Mouse (Mus musculus): ENCODE results near the gene Ugt1a10.

Ugt1a10 gene

GRCm38 (mm10) chr1:88230981-88231802 is 176.0 kb downstream of the Ugt1a10 start:
- in situ Hi-C loops (cut with MboI, MseI) = no loop called here

DNA sequence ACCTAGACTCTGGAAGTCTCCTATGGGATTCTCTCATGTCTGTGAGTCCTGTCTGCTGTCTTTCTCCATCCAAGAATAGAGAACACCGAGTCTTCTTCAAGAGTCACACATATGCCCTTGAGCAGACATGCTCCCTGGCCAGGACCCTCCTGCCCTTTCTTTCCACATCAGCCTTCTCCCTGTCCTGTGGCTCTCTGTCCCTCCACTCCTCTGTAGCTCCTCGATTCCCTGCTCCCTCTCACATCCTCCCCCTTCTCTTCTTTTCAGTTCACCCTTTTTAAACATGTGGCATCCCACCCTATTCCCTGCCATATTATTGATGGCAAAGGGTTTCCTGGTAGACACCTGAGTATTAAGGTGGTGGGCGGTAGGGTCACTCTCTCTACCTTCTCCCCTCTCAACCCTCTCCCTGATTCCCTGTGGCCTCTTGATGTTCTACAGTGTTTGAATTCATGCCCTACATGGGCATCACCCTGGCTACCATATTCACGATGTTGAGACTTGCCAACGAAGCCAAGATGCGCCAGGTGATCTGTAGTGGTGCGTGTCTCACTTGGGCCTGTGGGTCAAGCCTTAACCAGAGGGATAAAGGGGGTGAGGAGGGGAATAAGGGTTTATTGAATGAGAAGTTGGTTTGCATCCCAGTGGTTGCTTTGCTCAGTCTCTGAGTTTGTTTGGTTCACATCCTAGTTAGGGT is 176.8 kb downstream of the Ugt1a10 start:
- in situ Hi-C loops (cut with MboI, MseI) = no loop called here

DNA sequence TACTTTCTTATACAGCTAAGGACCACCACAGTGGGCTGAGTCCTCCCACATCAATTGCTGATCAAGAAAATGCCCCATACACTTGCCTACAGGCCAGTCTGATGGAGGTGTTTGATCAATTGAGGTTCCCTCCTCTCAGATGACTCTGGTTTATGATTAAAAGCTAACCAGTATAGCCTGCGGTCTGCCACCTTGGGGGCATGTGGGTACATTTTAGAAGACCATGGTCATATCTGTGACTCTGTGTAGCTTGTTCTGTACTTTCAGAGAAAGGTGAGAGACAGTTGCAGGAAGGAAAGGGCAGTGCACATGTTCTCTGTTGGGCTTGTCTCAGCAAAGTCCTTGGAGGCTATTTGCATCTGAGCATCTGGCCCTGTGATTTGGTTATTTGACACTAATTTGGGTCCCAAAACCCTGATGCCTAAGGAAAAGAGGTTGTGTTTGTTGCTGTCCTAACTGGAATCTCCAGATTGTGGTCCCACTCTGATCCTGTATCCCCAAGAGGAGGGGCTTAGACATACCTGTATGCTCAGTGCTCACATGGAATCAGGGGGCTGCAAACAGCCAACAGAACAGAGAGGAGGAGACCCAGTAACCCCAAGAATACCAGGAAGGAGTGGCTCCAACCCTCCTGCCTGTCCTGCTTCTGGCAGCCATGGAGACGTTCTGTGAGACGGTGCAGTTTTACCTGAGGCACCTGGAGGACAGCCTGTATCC is 177.6 kb downstream of the Ugt1a10 start:
- in situ Hi-C loops (cut with MboI, MseI) = no loop called here

- in situ Hi-C loops (cut with MboI, MseI) = no loop called here
These were observed 178.4 kb downstream of the Ugt1a10 start for GRCm38 (mm10) chr1:88233421-88234247.

DNA sequence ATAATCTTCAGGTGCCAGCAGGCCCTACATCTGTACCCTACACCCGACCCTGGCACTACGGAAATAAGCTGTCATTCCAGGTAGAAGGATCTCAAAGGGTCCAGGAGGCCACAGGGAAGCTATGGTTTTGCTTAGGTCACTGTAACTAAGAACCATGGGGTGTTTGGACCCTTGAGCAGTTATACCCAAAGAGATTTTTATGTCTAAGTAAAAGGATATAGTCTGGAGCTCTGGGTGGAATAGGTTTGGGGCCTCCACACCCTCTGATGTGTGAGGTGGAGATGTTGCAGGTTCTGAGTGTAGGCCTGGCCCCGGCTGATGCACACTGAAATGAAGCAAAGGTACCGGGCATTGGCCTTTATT is 179.0 kb downstream of the Ugt1a10 start:
- in situ Hi-C loops (cut with MboI, MseI) = no loop called here

DNA sequence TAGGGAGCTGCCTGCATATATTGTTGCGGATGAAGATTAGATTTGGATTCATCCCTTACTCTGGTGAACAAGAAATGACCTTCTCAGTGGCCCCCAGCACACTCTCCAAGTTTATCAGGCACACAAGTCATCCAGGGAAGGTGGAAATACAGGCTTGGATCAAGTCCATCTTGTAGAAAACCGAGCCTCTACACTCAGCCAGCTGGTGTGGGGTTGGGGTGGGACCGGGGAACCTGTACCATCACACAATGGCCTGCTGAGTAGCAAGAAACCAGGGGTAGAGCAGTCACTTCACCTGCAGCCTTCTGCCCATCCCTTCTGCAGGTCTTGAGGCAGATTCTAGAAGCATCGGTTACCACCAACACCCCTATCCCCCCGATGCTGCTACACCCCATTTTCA is 179.5 kb downstream of the Ugt1a10 start:
- in situ Hi-C loops (cut with MboI, MseI) = no loop called here

- in situ Hi-C loops (cut with MboI, MseI) = no loop called here
These were observed 180.1 kb downstream of the Ugt1a10 start for GRCm38 (mm10) chr1:88235046-88235893.

- in situ Hi-C loops (cut with MboI, MseI) = no loop called here
These were observed 180.8 kb downstream of the Ugt1a10 start for GRCm38 (mm10) chr1:88235894-88236415.

- in situ Hi-C loops (cut with MboI, MseI) = no loop called here
These were observed 182.1 kb downstream of the Ugt1a10 start for GRCm38 (mm10) chr1:88237311-88237710.

DNA sequence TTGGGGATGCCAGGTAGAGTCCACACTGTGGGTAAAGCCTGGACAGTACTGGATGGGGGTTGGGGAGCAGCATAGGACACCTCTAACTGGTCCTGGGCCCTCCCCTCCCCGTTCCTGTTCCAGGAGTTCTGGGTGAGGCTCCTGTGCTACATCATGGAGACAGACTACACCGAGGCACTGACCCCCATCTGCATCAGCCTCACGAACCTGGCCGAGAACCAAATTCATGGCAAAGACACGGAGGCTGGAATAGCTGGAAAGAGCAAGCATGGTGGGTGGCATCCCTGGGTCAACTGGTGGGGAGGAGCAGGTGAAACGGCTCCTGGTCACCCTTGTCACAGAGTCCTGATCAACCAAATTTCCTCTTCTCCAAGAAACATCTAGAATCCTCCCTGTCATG is 183.6 kb downstream of the Ugt1a10 start:
- in situ Hi-C loops (cut with MboI, MseI) = no loop called here

- in situ Hi-C loops (cut with MboI, MseI) = no loop called here
These were observed 184.9 kb downstream of the Ugt1a10 start for GRCm38 (mm10) chr1:88240072-88240471.

DNA sequence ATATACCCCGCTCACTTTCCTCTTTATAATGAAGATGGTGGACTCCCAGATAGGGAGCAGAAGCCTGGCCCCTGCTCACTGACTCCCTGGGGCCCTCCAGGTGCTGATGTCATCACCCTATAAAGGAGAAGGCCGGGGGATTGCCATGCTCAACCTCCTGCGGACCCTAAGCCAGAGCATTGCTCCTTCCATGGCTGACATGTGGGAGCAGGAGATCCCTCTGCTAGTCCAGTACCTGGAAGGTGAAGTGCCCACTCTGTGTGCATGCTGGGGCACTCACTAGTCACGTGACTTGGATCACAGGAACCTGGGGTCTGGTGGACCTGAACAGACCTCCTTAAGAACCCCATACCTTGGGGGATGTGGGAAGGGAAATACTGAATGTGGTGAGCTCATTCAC is 185.4 kb downstream of the Ugt1a10 start:
- in situ Hi-C loops (cut with MboI, MseI) = no loop called here

GRCm38 (mm10) chr1:88243861-88244260 is 188.7 kb downstream of the Ugt1a10 start:
- in situ Hi-C loops (cut with MboI, MseI) = no loop called here

DNA sequence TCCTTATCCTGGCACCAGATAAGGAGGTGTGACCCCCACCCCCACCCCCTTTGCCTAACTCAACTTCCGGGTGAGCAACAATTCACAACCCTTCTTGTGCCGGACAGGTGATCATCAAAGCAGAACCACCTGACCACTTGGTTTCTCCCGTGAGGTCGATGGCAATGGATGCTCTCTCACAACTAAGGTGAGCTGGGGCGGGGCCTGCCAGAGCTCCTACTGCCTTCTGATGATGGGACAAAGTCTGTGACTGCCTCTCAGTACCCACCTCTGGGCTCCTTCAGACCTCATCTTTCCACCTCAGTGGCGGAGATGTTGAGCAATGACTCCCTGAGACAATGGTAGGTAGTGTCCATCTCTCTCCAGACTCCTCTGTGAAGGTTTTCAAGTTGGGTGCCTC is 190.7 kb downstream of the Ugt1a10 start:
- in situ Hi-C loops (cut with MboI, MseI) = no loop called here

- in situ Hi-C loops (cut with MboI, MseI) = no loop called here
These were observed 191.2 kb downstream of the Ugt1a10 start for GRCm38 (mm10) chr1:88246386-88246785.

GRCm38 (mm10) chr1:88247660-88248059 is 192.5 kb downstream of the Ugt1a10 start:
- in situ Hi-C loops (cut with MboI, MseI) = no loop called here

DNA sequence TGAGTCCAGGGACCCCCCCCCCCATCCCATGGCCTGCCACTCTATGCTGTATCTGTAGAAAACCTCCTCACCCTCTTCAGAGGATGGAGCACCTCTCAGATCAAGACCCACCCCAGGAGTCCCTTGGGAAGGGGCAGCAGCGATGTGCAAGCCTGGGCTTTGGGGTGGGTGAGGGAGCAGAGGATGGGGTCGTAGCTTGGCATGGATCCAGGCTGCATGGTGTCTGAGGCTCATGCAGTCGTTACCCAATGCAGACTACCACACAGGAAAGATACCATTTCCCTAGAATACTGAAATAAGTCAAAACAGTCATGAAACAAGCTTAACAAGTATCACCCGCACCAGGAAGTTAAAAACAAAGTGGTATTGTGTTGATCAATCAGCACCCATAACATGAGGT is 193.5 kb downstream of the Ugt1a10 start:
- in situ Hi-C loops (cut with MboI, MseI) = no loop called here

- in situ Hi-C loops (cut with MboI, MseI) = no loop called here
These were observed 194.4 kb downstream of the Ugt1a10 start for GRCm38 (mm10) chr1:88249596-88249995.

- in situ Hi-C loops (cut with MboI, MseI) = no loop called here
These were observed 194.8 kb downstream of the Ugt1a10 start for GRCm38 (mm10) chr1:88250023-88250422.

- in situ Hi-C loops (cut with MboI, MseI) = no loop called here
These were observed 197.9 kb downstream of the Ugt1a10 start for GRCm38 (mm10) chr1:88253106-88253505.

All from T-helper 2 cell (primary cell).